Mouse (Mus musculus) kidney, adult 2 months (tissue): Measurements from ENCODE around the gene Vwce. TPM values are rescaled to one million over a fixed set of nuclear protein-coding genes. Genes with fewer than 3 reads are reported as not detected.
A peak's percentile ranks its signal among the peaks of the same experiment; 100 is the strongest.

Source experiments
- DNase-seq: peaks from one replicate; pipeline ENCODE4 v3.0.0; 2021
- H3K27ac ChIP-seq: fragments of 200-500 bp; 2 replicates; pipeline ENCODE4 v1.5.1; 2012; ENCODE audit warnings: low read depth, low read length, control low read depth, inconsistent platforms; ENCODE audit not compliant: insufficient read depth
- H3K27me3 ChIP-seq: fragments of 200-500 bp; replicated peaks from 2 replicates; pipeline ENCODE4 v1.6.1; 2012; ENCODE audit warnings: mild to moderate bottlenecking, moderate library complexity, low read length, inconsistent platforms; ENCODE audit not compliant: control insufficient read depth, insufficient read depth
- H3K36me3 ChIP-seq: fragments of 200-500 bp; 2 replicates; pipeline ENCODE4 v1.6.1; 2012; ENCODE audit warnings: mild to moderate bottlenecking, moderate library complexity, low read length, inconsistent platforms; ENCODE audit not compliant: control insufficient read depth, insufficient read depth
- H3K4me1 ChIP-seq: fragments of 200-500 bp; 2 replicates; pipeline ENCODE4 v1.6.1; 2011; ENCODE audit warnings: low read length; ENCODE audit not compliant: control insufficient read depth, insufficient read depth
- H3K4me3 ChIP-seq: fragments of 200-500 bp; 2 replicates; pipeline ENCODE4 v1.5.1; 2011; ENCODE audit warnings: mild to moderate bottlenecking, low read depth, low read length, control low read depth; ENCODE audit not compliant: insufficient read depth
- CTCF ChIP-seq: fragments of 200-500 bp; conservative IDR thresholded peaks from 2 replicates; pipeline ENCODE4 v1.5.1; 2011; ENCODE audit warnings: low read depth, mild to moderate bottlenecking, control low read depth, low read length, moderate library complexity, mixed read lengths; ENCODE audit not compliant: insufficient read depth, insufficient read length
- POLR2A ChIP-seq: fragments of 200-500 bp; IDR thresholded peaks from one replicate; pipeline ENCODE4 v1.6.1; 2011; ENCODE audit warnings: low read depth, low read length, control low read depth
- WGBS: fragments of 180-500 bp; shearing (Covaris S2); methylation state at CpG from one replicate; pipeline ENCODE4 v1.1.7; 2018; 5-methylcytosine and 5-hydroxymethylcytosine counted together
- polyA plus RNA-seq: library from polyadenylated mRNA; depleted of rRNA; stranded (reverse); fragments of >200 nt; gene quantifications from 2 replicates; pipeline ENCODE4 v1.2.3, GENCODE M21; 2012

Gene Vwce
- polyA plus RNA-seq, 1 experiment: 15.3 TPM

- TF ChIP-seq POLR2A (no peak), CTCF (no peak)
- WGBS: 88% methylated on average over 2 of the region's 2 CpGs
- DNase-seq: no peak
- Histone ChIP-seq H3K36me3 (no peaks in the 10 kb centered on the region), H3K27ac (no peak overlapping the region), H3K27me3 (no peaks in the 10 kb centered on the region), H3K4me3 (no peak overlapping the region), H3K4me1 (no peaks in the 10 kb centered on the region)
Measured at GRCm38 (mm10) chr19:10645616-10646015, 11.6 kb downstream of the Vwce start.

- no peak for DNase-seq
- no peak overlapping the region for H3K27ac ChIP-seq
- WGBS: 66% methylated on average over 8 of the region's 8 CpGs
- H3K36me3 ChIP-seq: no peaks in the 10 kb centered on the region
- TF ChIP-seq CTCF (no peak), POLR2A (no peak)
- no peaks in the 10 kb centered on the region for H3K4me1 ChIP-seq
- no peak overlapping the region for H3K4me3 ChIP-seq
- no peaks in the 10 kb centered on the region for H3K27me3 ChIP-seq
Measured at GRCm38 (mm10) chr19:10648156-10648555, 14.1 kb downstream of the Vwce start.

- 51% methylated on average over 3 of the region's 3 CpGs for WGBS
- no peaks in the 10 kb centered on the region for H3K27me3 ChIP-seq
- H3K27ac ChIP-seq: no peak overlapping the region
- no peak overlapping the region for H3K4me3 ChIP-seq
- no peak for DNase-seq
- no peaks in the 10 kb centered on the region for H3K4me1 ChIP-seq
- TF ChIP-seq POLR2A (no peak), CTCF (no peak)
- H3K36me3 ChIP-seq: no peaks in the 10 kb centered on the region
Measured at GRCm38 (mm10) chr19:10656058-10656457, 22.0 kb downstream of the Vwce start.

- DNase-seq: peak; percentile 47
- Histone ChIP-seq H3K27me3 (no peaks in the 10 kb centered on the region), H3K27ac (no peak overlapping the region), H3K4me3 (no peak overlapping the region), H3K4me1 (no peaks in the 10 kb centered on the region), H3K36me3 (no peaks in the 10 kb centered on the region)
- 58% methylated on average over 5 of the region's 5 CpGs for WGBS
- TF ChIP-seq CTCF (no peak), POLR2A (no peak)
Measured at GRCm38 (mm10) chr19:10657742-10658141, 23.7 kb downstream of the Vwce start.

- no peak overlapping the region for H3K4me3 ChIP-seq
- DNase-seq: no peak
- H3K4me1 ChIP-seq: no peaks in the 10 kb centered on the region
- H3K27me3 ChIP-seq: no peaks in the 10 kb centered on the region
- TF ChIP-seq CTCF: no peak
- TF ChIP-seq POLR2A: no peak
- 59% methylated on average over 2 of the region's 2 CpGs for WGBS
- H3K36me3 ChIP-seq: no peaks in the 10 kb centered on the region
- no peak overlapping the region for H3K27ac ChIP-seq
Measured at GRCm38 (mm10) chr19:10658406-10658805, 24.4 kb downstream of the Vwce start.

GRCm38 (mm10) chr19:10661373-10661772, 27.4 kb downstream of the Vwce start:
- Histone ChIP-seq H3K27me3 (no peaks in the 10 kb centered on the region), H3K4me3 (no peak overlapping the region), H3K27ac (no peak overlapping the region), H3K4me1 (no peaks in the 10 kb centered on the region), H3K36me3 (no peaks in the 10 kb centered on the region)
- TF ChIP-seq POLR2A: no peak
- TF ChIP-seq CTCF: no peak
- no peak for DNase-seq
- WGBS: 83% methylated on average over 5 of the region's 5 CpGs

GRCm38 (mm10) chr19:10661919-10662318, 27.9 kb downstream of the Vwce start:
- Histone ChIP-seq H3K36me3 (no peaks in the 10 kb centered on the region), H3K4me3 (no peak overlapping the region), H3K27ac (no peak overlapping the region), H3K4me1 (no peaks in the 10 kb centered on the region), H3K27me3 (no peaks in the 10 kb centered on the region)
- DNase-seq: no peak
- no peak for TF ChIP-seq POLR2A
- 92% methylated on average over 2 of the region's 2 CpGs for WGBS

- DNase-seq: no peak
- TF ChIP-seq CTCF (no peak), POLR2A (no peak)
- Histone ChIP-seq H3K27me3 (no peaks in the 10 kb centered on the region), H3K36me3 (no peaks in the 10 kb centered on the region), H3K27ac (no peak overlapping the region), H3K4me1 (no peaks in the 10 kb centered on the region), H3K4me3 (no peak overlapping the region)
- WGBS: 46% methylated on average over 3 of the region's 3 CpGs
Measured at GRCm38 (mm10) chr19:10662665-10663064, 28.7 kb downstream of the Vwce start.
